Mouse (Mus musculus) lung, postnatal 10 days (tissue): ENCODE data around the gene Hspa5.
"Not testable (repeated sequence)": the region's sequence is repeated elsewhere in the genome, so short reads cannot be mapped to it uniquely, and the experiment has no call there.

Source experiments
- DNase-seq: peaks from one replicate; pipeline ENCODE4 v3.0.0; 2021

Hspa5 gene

GRCm38 (mm10) chr2:34772252-34773235, 774 bp downstream of the Hspa5 start:
- peak; percentile 47 for DNase-seq

GRCm38 (mm10) chr2:34773673-34774072, 1.9 kb downstream of the Hspa5 start:
- DNase-seq, result no peak

DNA sequence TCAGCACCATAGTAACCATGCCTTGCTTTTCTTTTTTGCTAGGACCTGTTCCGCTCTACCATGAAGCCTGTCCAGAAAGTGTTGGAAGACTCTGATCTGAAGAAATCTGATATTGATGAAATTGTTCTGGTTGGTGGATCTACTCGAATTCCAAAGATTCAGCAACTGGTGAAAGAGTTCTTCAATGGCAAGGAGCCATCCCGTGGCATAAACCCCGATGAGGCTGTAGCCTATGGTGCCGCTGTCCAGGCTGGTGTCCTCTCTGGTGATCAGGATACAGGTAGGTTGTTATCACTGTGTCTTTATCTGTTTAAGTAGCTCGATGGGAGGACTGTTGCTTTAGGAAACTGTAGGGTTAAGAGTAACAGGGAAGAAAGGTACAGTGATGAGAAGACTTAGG, 2.7 kb downstream of the Hspa5 start:
- DNase-seq, result no peak

GRCm38 (mm10) chr2:34777237-34777868, 5.6 kb downstream of the Hspa5 start:
- DNase-seq, result no peak

DNA sequence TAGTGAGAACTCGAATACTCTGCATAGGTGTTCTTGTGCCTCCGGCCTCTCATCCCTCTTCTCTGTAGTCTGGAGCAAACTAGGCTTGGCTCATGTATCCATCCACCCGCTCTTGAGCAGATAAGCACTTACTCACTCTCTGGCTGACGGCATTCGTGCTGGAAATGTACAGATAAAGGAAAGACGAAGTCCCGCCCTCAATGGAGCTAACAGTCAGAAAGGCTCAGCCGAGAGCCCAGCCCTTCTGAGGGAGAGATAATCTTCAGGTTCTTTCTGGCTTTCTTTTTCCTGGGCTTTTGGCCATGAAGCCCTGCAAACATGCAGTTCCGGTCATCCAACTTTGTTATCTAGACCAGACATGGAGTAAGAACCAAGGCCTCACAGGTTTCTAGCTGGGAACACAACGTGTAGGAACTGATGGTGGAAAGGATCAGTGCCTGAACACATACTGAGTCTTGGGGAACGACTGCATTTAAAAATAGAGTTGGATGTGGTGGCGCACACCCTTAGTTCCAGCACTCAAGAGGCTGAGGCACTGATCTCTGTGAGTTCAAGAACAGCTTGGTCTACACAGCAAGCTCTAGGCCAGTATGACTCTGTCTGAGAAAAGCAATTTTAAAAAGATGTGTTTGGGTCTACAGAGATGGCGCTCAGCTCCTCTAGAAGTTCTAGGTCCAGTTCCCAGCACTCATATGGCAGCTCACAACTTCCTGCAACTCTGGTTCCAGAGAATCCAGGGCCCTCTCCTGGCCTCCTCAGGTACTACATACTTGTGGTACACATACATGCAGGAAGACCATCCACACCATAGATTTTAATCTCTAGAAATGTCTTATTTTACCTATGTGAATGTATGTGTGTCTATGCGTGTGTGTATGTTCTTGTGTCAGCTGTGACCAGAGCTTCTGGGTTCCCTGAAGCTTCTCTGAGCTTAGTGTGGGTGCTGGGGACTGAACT, 11.6 kb downstream of the Hspa5 start:
- DNase-seq, result no peak

GRCm38 (mm10) chr2:34784085-34784484, 12.3 kb downstream of the Hspa5 start:
- peak; percentile 70 for DNase-seq

- no peak for DNase-seq
Measured at GRCm38 (mm10) chr2:34790282-34790681, 18.5 kb downstream of the Hspa5 start.

- not testable (repeated sequence) for DNase-seq
Measured at GRCm38 (mm10) chr2:34792543-34792942, 20.8 kb downstream of the Hspa5 start.

- no peak for DNase-seq
Measured at GRCm38 (mm10) chr2:34794511-34794910, 22.7 kb downstream of the Hspa5 start.

DNA sequence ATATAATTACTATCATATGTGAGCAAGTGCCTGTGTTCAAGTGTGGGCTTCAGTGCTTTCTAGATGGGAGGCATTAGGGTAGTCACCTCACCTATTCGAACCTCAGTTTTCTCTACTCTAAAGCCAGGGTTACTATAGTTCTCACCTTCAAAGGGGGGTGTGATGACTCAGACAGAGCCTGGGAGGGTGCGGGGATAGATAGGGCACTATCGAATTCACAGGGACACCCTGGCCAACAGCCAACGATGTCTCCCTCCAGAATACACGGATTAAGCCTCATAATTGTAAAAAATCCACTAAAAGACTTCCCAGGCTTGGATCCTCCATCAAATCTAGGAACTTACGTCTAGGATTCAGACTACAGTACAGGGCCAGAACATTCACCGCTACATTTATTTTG, 23.7 kb downstream of the Hspa5 start:
- no peak for DNase-seq

DNA sequence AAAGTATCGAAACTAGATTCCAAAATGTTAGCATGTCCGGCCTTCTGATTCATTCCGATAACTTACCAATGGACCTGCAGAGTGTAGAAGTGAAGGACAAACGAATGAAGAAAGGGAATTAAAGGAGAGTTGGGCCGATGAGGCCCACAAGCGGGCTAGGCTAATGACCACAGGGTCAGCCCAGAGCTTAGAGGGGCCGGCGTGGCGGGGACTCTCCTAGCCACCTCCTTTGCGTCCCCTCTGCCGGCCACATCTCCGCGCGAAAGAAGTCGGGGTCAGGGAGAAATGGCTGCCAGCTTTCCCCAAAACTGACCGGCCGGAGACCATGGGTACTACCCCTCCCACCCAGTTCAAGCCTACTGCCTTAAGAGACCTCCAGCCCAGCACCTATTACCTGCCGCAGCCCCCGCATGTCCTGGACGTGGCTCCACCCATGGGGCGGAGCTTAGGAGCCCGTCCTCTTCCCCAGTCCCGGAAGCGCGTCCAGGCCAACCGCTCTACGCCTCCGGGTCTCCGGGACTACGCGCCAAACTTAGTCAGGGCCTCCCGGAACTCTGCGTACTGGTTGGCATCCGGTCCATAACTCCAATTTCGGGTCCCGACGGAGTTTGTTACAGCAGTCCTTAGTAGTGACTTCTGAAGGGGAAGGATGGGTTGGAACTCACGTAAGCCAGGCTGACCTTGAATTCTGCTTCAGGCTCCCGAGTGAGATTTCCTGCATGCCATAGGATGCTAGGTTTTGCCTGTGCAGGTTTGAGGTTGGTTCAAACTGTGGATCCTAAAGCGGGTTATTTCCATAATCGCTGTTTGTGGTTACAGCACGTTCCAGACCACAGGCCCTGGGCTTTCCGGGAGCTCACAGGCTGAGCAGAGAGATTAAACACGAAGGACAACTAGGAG, 27.8 kb downstream of the Hspa5 start, which contains the start of gene Rabepk:
Gene Rabepk (minus strand): TSS at position 556 of the 900 bp plus-strand sequence.
- peak; percentile 91 for DNase-seq

- no peak for DNase-seq
Measured at GRCm38 (mm10) chr2:34800371-34800770, 28.6 kb downstream of the Hspa5 start.

- DNase-seq, result peak; percentile 99
Measured at GRCm38 (mm10) chr2:34801516-34802482, 30.0 kb downstream of the Hspa5 start.

DNA sequence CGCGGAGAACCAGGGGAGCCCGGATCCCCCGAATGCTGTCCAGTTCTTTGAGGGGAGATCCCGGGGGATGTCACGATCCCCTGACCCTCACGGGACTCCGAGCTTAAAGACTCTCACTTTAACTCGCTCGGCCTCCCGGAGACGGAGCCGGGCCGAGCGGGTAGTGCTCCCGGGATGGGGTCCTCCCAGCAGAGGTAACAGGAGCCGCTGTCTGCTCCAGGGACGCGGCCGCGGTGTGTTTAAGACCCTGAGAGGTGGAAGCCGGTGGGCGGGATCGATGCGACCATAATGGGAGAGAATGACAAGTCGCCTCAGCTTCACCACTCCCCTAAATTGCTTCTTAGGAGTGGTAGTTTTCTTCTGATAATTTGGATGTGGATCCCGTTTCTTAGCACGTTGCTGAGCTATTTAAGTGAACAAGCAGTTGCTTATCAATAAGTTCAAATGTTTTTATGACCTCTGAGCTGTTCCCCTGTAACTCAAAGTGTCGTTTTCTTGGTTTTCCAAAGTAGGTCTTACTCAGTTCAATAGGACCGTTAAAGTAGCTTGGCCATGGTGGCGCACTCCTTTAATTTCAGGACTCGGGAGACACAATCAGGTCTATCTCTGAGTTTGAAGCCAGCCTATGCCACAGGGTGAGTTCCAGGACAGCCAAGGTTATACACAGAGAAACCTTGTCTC, 30.9 kb downstream of the Hspa5 start:
- peak; percentile 40 for DNase-seq

GRCm38 (mm10) chr2:34803746-34804145, 32.0 kb downstream of the Hspa5 start:
- no peak for DNase-seq

DNA sequence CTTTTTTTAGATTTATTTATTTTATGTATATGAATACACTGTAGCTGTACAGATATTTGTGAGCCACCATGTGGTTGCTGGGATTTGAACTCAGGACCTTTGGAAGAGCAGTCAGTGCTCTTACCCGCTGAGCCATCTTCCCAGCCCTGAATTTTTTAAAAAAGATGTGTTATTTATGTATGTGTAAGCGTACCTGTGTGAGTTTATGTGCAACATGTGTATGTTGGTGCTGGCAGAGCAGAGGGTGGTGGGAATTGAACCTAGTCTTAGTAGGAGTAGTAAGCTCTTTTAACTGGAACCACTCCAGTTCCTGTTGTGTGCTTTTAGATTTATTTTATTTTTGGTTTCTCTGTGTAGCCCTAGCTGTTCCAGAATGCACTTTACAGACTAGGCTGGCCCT, 32.4 kb downstream of the Hspa5 start:
- no peak for DNase-seq

GRCm38 (mm10) chr2:34804815-34805214, 33.0 kb downstream of the Hspa5 start:
- no peak for DNase-seq

DNA sequence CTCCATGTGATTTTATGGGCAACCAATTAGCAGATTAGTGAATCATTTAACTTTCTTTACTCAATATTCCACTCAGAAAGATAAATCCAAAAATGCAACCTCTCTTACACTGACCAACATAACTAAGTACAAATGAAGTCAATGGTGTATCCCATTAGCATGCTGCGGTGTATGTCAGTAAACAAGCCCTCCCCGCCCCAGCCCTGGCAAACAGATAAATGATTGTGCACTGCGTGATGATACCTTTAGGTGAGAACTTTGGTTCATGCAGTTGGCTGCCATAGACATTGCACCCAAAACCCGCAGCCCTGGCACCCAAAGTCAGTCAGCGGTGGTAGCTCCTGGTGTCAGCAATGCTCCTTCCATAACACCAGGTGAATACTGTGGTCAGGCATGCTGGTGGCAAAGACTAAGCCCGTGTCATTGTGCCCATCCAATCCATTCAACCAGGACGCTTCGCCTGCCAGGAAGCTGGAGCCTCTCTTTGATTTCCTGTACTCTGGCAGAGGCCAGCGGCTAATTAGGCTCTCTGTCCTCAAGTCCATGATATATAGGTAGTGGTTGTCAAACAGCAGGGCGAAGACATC, 33.7 kb downstream of the Hspa5 start:
- no peak for DNase-seq

- DNase-seq, result no peak
Measured at GRCm38 (mm10) chr2:34808057-34808456, 36.3 kb downstream of the Hspa5 start.
